Mouse (Mus musculus) forebrain, embryonic 14.5 days (tissue): Measurements from ENCODE around the gene Gabbr1. TPM values are rescaled to one million over a fixed set of nuclear protein-coding genes. Genes with fewer than 3 reads are reported as not detected.

Experiments used
- ATAC-seq: fragments of 200-750 bp; cut with Nextera tagmentation; 2 replicates; pipeline ENCODE4 v1.8.0; 2017; ENCODE audit warnings: mild to moderate bottlenecking, moderate library complexity
- DNase-seq: peaks from one replicate; pipeline ENCODE4 v3.0.0-alpha.2; 2015; ENCODE audit warnings: low spot score
- H3K27ac ChIP-seq: fragments of 300-500 bp; sonication (generic); 2 replicates; pipeline ENCODE4 v1.5.1; 2014; ENCODE audit warnings: low read depth, mild to moderate bottlenecking, control low read depth, low read length, moderate library complexity
- H3K27me3 ChIP-seq: fragments of 300-500 bp; sonication (generic); replicated peaks from 2 replicates; pipeline ENCODE4 v1.6.1; 2014; ENCODE audit warnings: low read length, control low read depth, mixed read lengths; ENCODE audit not compliant: control insufficient read depth, insufficient read depth
- H3K36me3 ChIP-seq: fragments of 300-500 bp; sonication (generic); 2 replicates; pipeline ENCODE4 v1.6.1; 2014; ENCODE audit warnings: low read length, control low read depth; ENCODE audit not compliant: control insufficient read depth, insufficient read depth
- H3K4me1 ChIP-seq: fragments of 300-500 bp; sonication (generic); 2 replicates; pipeline ENCODE4 v1.6.1; 2014; ENCODE audit warnings: antibody characterized with exemption, low read length, control low read depth; ENCODE audit not compliant: control insufficient read depth, insufficient read depth
- H3K4me2 ChIP-seq: fragments of 300-500 bp; sonication (generic); 2 replicates; pipeline ENCODE4 v1.6.1; 2014; ENCODE audit warnings: mild to moderate bottlenecking, control low read depth, low read length
- H3K4me3 ChIP-seq: fragments of 300-500 bp; sonication (generic); 2 replicates; pipeline ENCODE4 v1.5.1; 2014; ENCODE audit warnings: low read depth, low read length, control low read depth
- H3K9ac ChIP-seq: fragments of 300-500 bp; sonication (generic); 2 replicates; pipeline ENCODE4 v1.6.1; 2014; ENCODE audit warnings: mild to moderate bottlenecking, low read length, control low read depth, moderate library complexity
- H3K9me3 ChIP-seq: fragments of 300-500 bp; sonication (generic); replicated peaks from 2 replicates; pipeline ENCODE4 v1.6.1; 2016; ENCODE audit warnings: low read length, control low read depth, mixed read lengths; ENCODE audit not compliant: control insufficient read depth
- WGBS: fragments of 180-500 bp; shearing (Covaris S2); extraction: QIAGEN DNeasy Blood & Tissue Kit; methylation state at CpG from one replicate; pipeline ENCODE4 v1.1.7; 2014; 5-methylcytosine and 5-hydroxymethylcytosine counted together
- polyA plus RNA-seq: library from polyadenylated mRNA; unstranded; fragments of >200 nt; fragmentation: Nextera tagmentation; extraction: Ambion mirVana; gene quantifications from 2 replicates; pipeline ENCODE4 v1.2.1, GENCODE M21; 2014

Gene Gabbr1
- 53.4 and 60.5 TPM in 2 replicates for polyA plus RNA-seq

GRCm38 (mm10) chr17:37045611-37046311, at the start of gene Gabbr1:
TSS of gene Gabbr1 (plus strand) at chr17:37045966.
- Histone ChIP-seq H3K4me2 (peak within 1 kb of the TSS; percentile 83), H3K9me3 (no peaks in the 10 kb centered on the region), H3K4me3 (peak within 1 kb of the TSS; percentile 82), H3K27me3 (no peaks in the 10 kb centered on the region), H3K9ac (peak within 1 kb of the TSS; percentile 97), H3K36me3 (no peaks in the 10 kb centered on the region), H3K27ac (peak within 1 kb of the TSS; percentile 95), H3K4me1 (peaks cover 21% of the 10 kb centered on the region)
- ATAC-seq (peak; percentile 80), DNase-seq (peak; percentile 92)
- under 1% methylated on average over 33 of the region's 55 CpGs for WGBS

GRCm38 (mm10) chr17:36997033-36997735, 48.6 kb upstream of the Gabbr1 start:
- Histone ChIP-seq H3K27me3 (no peaks in the 10 kb centered on the region), H3K27ac (no peak overlapping the region), H3K4me1 (no peaks in the 10 kb centered on the region), H3K9me3 (no peaks in the 10 kb centered on the region), H3K4me3 (no peak overlapping the region), H3K36me3 (no peaks in the 10 kb centered on the region), H3K4me2 (no peak overlapping the region), H3K9ac (no peak overlapping the region)
- 32% methylated on average over 7 of the region's 7 CpGs for WGBS
- DNase-seq = peak; percentile 82
- ATAC-seq = 0 out of 2 replicates have a peak, but pooled peaks have one; percentile 37

- 76% methylated on average over 2 of the region's 2 CpGs for WGBS
- H3K27ac ChIP-seq = no peak overlapping the region
- no peak for DNase-seq
Observed at GRCm38 (mm10) chr17:36998477-36998876, 47.3 kb upstream of the Gabbr1 start.

GRCm38 (mm10) chr17:37000863-37001262, 44.9 kb upstream of the Gabbr1 start, which contains the start of gene Zfp57:
TSS of gene Zfp57 (plus strand) at chr17:37001163.
- peak within 1 kb of the TSS; percentile 85 for H3K4me3 ChIP-seq
- peaks cover 17% of the 10 kb centered on the region for H3K36me3 ChIP-seq
- peaks cover 8% of the 10 kb centered on the region for H3K4me1 ChIP-seq
- H3K9me3 ChIP-seq = no peaks in the 10 kb centered on the region
- WGBS = 97% methylated on average over 7 of the region's 7 CpGs
- no peak for ATAC-seq
- no peak within 1 kb of the TSS for H3K9ac ChIP-seq
- no peaks in the 10 kb centered on the region for H3K27me3 ChIP-seq
- peak within 1 kb of the TSS; percentile 61 for H3K4me2 ChIP-seq
- H3K27ac ChIP-seq = peak within 1 kb of the TSS; percentile 95; the same call in 1 of the 2 replicates
- no peak for DNase-seq

More at GRCm38 (mm10) chr17:36998477-36998876, 47.3 kb upstream of the Gabbr1 start:
- no peaks in the 10 kb centered on the region for H3K9me3 ChIP-seq
- no peak overlapping the region for H3K9ac ChIP-seq
- no peaks in the 10 kb centered on the region; the same call in 1 of the 2 replicates for H3K4me1 ChIP-seq
- no peak overlapping the region for H3K4me3 ChIP-seq
- no peaks in the 10 kb centered on the region for H3K36me3 ChIP-seq
- ATAC-seq = no peak
- H3K4me2 ChIP-seq = no peak overlapping the region
- H3K27me3 ChIP-seq = no peaks in the 10 kb centered on the region

GRCm38 (mm10) chr17:37002364-37003330, 43.1 kb upstream of the Gabbr1 start:
- peak; percentile 90 for ATAC-seq
- Histone ChIP-seq H3K9ac (peak overlapping the region; percentile 98), H3K27me3 (no peaks in the 10 kb centered on the region), H3K36me3 (peaks cover 33% of the 10 kb centered on the region), H3K4me3 (peak overlapping the region; percentile 85), H3K4me2 (peak overlapping the region; percentile 61), H3K4me1 (peaks cover 8% of the 10 kb centered on the region), H3K27ac (peak overlapping the region; percentile 95), H3K9me3 (no peaks in the 10 kb centered on the region)
- WGBS = under 1% methylated on average over 49 of the region's 49 CpGs
- peak; percentile 93 for DNase-seq

- Histone ChIP-seq H3K4me1 (peaks cover 8% of the 10 kb centered on the region), H3K4me3 (peak overlapping the region; percentile 85), H3K36me3 (peaks cover 40% of the 10 kb centered on the region), H3K27ac (peak overlapping the region; percentile 95), H3K4me2 (peak overlapping the region; percentile 61), H3K9ac (peak overlapping the region; percentile 98), H3K27me3 (no peaks in the 10 kb centered on the region), H3K9me3 (no peaks in the 10 kb centered on the region)
- ATAC-seq (peak; percentile 10; the same call in 1 of the 2 replicates), DNase-seq (peak; percentile 58)
- WGBS = 19% methylated on average over 4 of the region's 4 CpGs
Observed at GRCm38 (mm10) chr17:37003366-37003765, 42.4 kb upstream of the Gabbr1 start.

- ATAC-seq (no peak), DNase-seq (no peak)
- H3K27ac ChIP-seq = no peak overlapping the region
- peaks cover 69% of the 10 kb centered on the region for H3K36me3 ChIP-seq
- no peak overlapping the region for H3K9ac ChIP-seq
- WGBS = 96% methylated on average over 6 of the region's 6 CpGs
- H3K4me2 ChIP-seq = no peak overlapping the region
- H3K4me1 ChIP-seq = peaks cover 8% of the 10 kb centered on the region
- H3K27me3 ChIP-seq = no peaks in the 10 kb centered on the region
- H3K9me3 ChIP-seq = no peaks in the 10 kb centered on the region
- H3K4me3 ChIP-seq = no peak overlapping the region
Observed at GRCm38 (mm10) chr17:37008161-37008560, 37.6 kb upstream of the Gabbr1 start.

- Histone ChIP-seq H3K4me2 (no peak overlapping the region), H3K4me1 (peaks cover 3% of the 10 kb centered on the region; the same call in 1 of the 2 replicates), H3K27ac (no peak overlapping the region), H3K9ac (no peak overlapping the region), H3K36me3 (peaks cover 64% of the 10 kb centered on the region), H3K27me3 (no peaks in the 10 kb centered on the region), H3K4me3 (no peak overlapping the region), H3K9me3 (no peaks in the 10 kb centered on the region)
- ATAC-seq = no peak
- no peak for DNase-seq
- 95% methylated on average over 17 of the region's 17 CpGs for WGBS
Observed at GRCm38 (mm10) chr17:37009460-37010042, 36.2 kb upstream of the Gabbr1 start.
